Mouse (Mus musculus) cerebellum, adult 11 months (tissue): ENCODE data around the gene Afg3l1.
"Not testable (repeated sequence)": the region's sequence is repeated elsewhere in the genome, so short reads cannot be mapped to it uniquely, and the experiment has no call there.

ENCODE experiments used
- DNase-seq: peaks from one replicate; pipeline ENCODE4 v3.0.0; 2022

Gene Afg3l1

DNA sequence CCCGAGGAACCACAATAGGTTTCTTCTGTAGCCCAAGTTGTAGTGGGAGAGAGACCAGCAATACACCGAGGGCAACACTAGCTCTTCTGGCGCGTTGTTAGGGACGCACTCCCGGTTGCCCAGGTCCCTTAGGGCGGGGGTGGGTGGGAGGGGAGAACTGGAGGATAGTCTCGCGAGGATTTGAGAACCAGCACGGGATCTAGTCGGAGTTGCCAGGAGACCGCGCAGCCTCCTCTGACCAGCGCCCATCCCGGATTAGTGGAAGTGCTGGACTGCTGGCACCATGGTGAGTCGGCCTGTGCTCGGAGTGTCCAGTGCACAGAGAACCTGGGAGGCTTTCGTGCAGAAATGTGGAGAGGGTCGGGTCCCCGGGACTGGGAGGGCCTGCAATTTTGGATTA is 41.0 kb downstream of the Afg3l1 start, which contains the start of gene Gas8:
TSS of gene Gas8 (plus strand) at position 168 of the 400 bp plus-strand sequence.
- DNase-seq: peak; percentile 83

GRCm38 (mm10) chr8:123520048-123520447 is 42.3 kb downstream of the Afg3l1 start:
- not testable (repeated sequence) for DNase-seq

- no peak for DNase-seq
Measured at GRCm38 (mm10) chr8:123527720-123528489, 50.2 kb downstream of the Afg3l1 start.

- no peak for DNase-seq
Measured at GRCm38 (mm10) chr8:123536242-123536989, 58.7 kb downstream of the Afg3l1 start.

GRCm38 (mm10) chr8:123536990-123537380 is 59.3 kb downstream of the Afg3l1 start:
- no peak for DNase-seq

- peak; percentile 19 for DNase-seq
Measured at GRCm38 (mm10) chr8:123537641-123538040, 59.9 kb downstream of the Afg3l1 start.
